Mouse (Mus musculus): ENCODE results near the gene Bag5. TPM values are rescaled to one million over a fixed set of nuclear protein-coding genes. Genes with fewer than 3 reads are reported as not detected.

The Bag5 gene
- polyA plus RNA-seq (2012; fragmentation: generic; extraction: Trizol), result 20.6 TPM
- long read RNA-seq, experiment 1, transcript Bag5-201 (2 exons, 2,139 nt), result major isoform, 51 of 64 reads
- long read RNA-seq, experiment 1, partial matches to known transcripts, result 9 of 64 reads
- long read RNA-seq, experiment 1, other reads (novel, unspliced or antisense), result 2 of 64 reads
- long read RNA-seq, experiment 2, transcript Bag5-201 (2 exons, 2,139 nt), result major isoform, 249 of 263 reads
- long read RNA-seq, experiment 2, partial matches to known transcripts, result 2 of 263 reads
- long read RNA-seq, experiment 2, other reads (novel, unspliced or antisense), result 12 of 263 reads

- TF ChIP-seq CTCF (IDR thresholded peaks at IDR 0.05; ENCODE audit: control insufficient read depth, insufficient read depth, insufficient read length) (peak; percentile 8), MYOG (IDR thresholded peaks at IDR 0.05; ENCODE audit: control insufficient read depth, extremely low read depth, insufficient read length) (no peak)
- Histone ChIP-seq H3K36me3 (ENCODE audit: control insufficient read depth, insufficient read depth) (peaks cover 22% of the 10 kb centered on the region), H3ac (ENCODE audit: control insufficient read depth, insufficient read length, low read depth) (peak within 1 kb of the TSS; percentile 87), H3K79me2 (ENCODE audit: control insufficient read depth, insufficient read depth) (peaks cover 66% of the 10 kb centered on the region), H3K79me3 (ENCODE audit: low read depth) (peaks cover 33% of the 10 kb centered on the region), H3K4me3 (ENCODE audit: insufficient read depth, poor library complexity, severe bottlenecking) (peak within 1 kb of the TSS; percentile 86), H3K27me3 (ENCODE audit: control insufficient read depth, insufficient read depth, insufficient read length) (no peaks in the 10 kb centered on the region)
Measured at GRCm38 (mm10) chr12:111713004-111713651, at the start of gene Bag5, which contains the start of gene Apopt1. Gene Bag5, minus strand, starts transcription at chr12:111713257. Gene Apopt1, plus strand, starts transcription at chr12:111713261.

GRCm38 (mm10) chr12:111760306-111760908, 47.4 kb upstream of the Bag5 start:
- Histone ChIP-seq H3K79me3 (ENCODE audit: low read depth) (peaks cover 63% of the 10 kb centered on the region), H3K79me2 (ENCODE audit: control insufficient read depth, insufficient read depth) (peaks cover 70% of the 10 kb centered on the region), H3K36me3 (ENCODE audit: control insufficient read depth, insufficient read depth) (peaks cover 4% of the 10 kb centered on the region), H3ac (ENCODE audit: control insufficient read depth, insufficient read length, low read depth) (peak overlapping the region; percentile 42), H3K27me3 (ENCODE audit: control insufficient read depth, insufficient read depth, insufficient read length) (no peaks in the 10 kb centered on the region), H3K4me3 (ENCODE audit: insufficient read depth, poor library complexity, severe bottlenecking) (peak overlapping the region; percentile 75)
- TF ChIP-seq CTCF (IDR thresholded peaks at IDR 0.05; ENCODE audit: control insufficient read depth, insufficient read depth, insufficient read length) (no peak), CEBPB (IDR thresholded peaks at IDR 0.05; ENCODE audit: low read depth) (peak; percentile 37), MAX (IDR thresholded peaks at IDR 0.05) (peak; percentile 14)

GRCm38 (mm10) chr12:111759176-111760061, 46.4 kb upstream of the Bag5 start:
- peaks cover 53% of the 10 kb centered on the region for H3K79me3 ChIP-seq (ENCODE audit: low read depth)
- H3K27me3 ChIP-seq (ENCODE audit: control insufficient read depth, insufficient read depth, insufficient read length), result no peaks in the 10 kb centered on the region
- H3K4me3 ChIP-seq (ENCODE audit: insufficient read depth, poor library complexity, severe bottlenecking), result peak overlapping the region; percentile 75
- peaks cover 4% of the 10 kb centered on the region for H3K36me3 ChIP-seq (ENCODE audit: control insufficient read depth, insufficient read depth)
- peaks cover 60% of the 10 kb centered on the region for H3K79me2 ChIP-seq (ENCODE audit: control insufficient read depth, insufficient read depth)
- TF ChIP-seq CTCF (IDR thresholded peaks at IDR 0.05; ENCODE audit: control insufficient read depth, insufficient read depth, insufficient read length) (no peak), MAX (IDR thresholded peaks at IDR 0.05) (peak; percentile 23)
- peak overlapping the region; percentile 93 for H3ac ChIP-seq (ENCODE audit: control insufficient read depth, insufficient read length, low read depth)

- Histone ChIP-seq H3K27me3 (ENCODE audit: control insufficient read depth, insufficient read depth, insufficient read length) (no peaks in the 10 kb centered on the region), H3K36me3 (ENCODE audit: control insufficient read depth, insufficient read depth) (peaks cover 4% of the 10 kb centered on the region), H3K79me2 (ENCODE audit: control insufficient read depth, insufficient read depth) (peaks cover 52% of the 10 kb centered on the region), H3ac (ENCODE audit: control insufficient read depth, insufficient read length, low read depth) (peak within 1 kb of the TSS; percentile 93), H3K79me3 (ENCODE audit: low read depth) (peaks cover 45% of the 10 kb centered on the region), H3K4me3 (ENCODE audit: insufficient read depth, poor library complexity, severe bottlenecking) (peak within 1 kb of the TSS; percentile 75)
- TF ChIP-seq CEBPB (IDR thresholded peaks at IDR 0.05; ENCODE audit: low read depth) (no peak), CTCF (IDR thresholded peaks at IDR 0.05; ENCODE audit: control insufficient read depth, insufficient read depth, insufficient read length) (no peak), MYOG (IDR thresholded peaks at IDR 0.05; ENCODE audit: control insufficient read depth, extremely low read depth, insufficient read length) (no peak), USF1 (IDR thresholded peaks at IDR 0.05; ENCODE audit: low read depth) (no peak), FOSL1 (IDR thresholded peaks at IDR 0.05; ENCODE audit: insufficient read depth, low read length, poor library complexity, severe bottlenecking) (no peak), MAX (IDR thresholded peaks at IDR 0.05) (no peak), MYOD1 (IDR thresholded peaks at IDR 0.05; ENCODE audit: control insufficient read depth, insufficient read length, low read depth) (no peak)
Measured at GRCm38 (mm10) chr12:111758381-111759175, 45.5 kb upstream of the Bag5 start, which contains the start of gene Klc1. Gene Klc1, plus strand, starts transcription at chr12:111758849.

- H3K27me3 ChIP-seq (ENCODE audit: control insufficient read depth, insufficient read depth, insufficient read length), result no peaks in the 10 kb centered on the region
- H3K79me3 ChIP-seq (ENCODE audit: low read depth), result peaks cover 36% of the 10 kb centered on the region
- TF ChIP-seq CTCF (IDR thresholded peaks at IDR 0.05; ENCODE audit: control insufficient read depth, insufficient read depth, insufficient read length) (no peak), MAX (IDR thresholded peaks at IDR 0.05) (no peak), USF1 (IDR thresholded peaks at IDR 0.05; ENCODE audit: low read depth) (no peak), CEBPB (IDR thresholded peaks at IDR 0.05; ENCODE audit: low read depth) (no peak), MYOD1 (IDR thresholded peaks at IDR 0.05; ENCODE audit: control insufficient read depth, insufficient read length, low read depth) (no peak), MYOG (IDR thresholded peaks at IDR 0.05; ENCODE audit: control insufficient read depth, extremely low read depth, insufficient read length) (no peak)
- H3K36me3 ChIP-seq (ENCODE audit: control insufficient read depth, insufficient read depth), result no peaks in the 10 kb centered on the region
- no peak overlapping the region for H3K4me3 ChIP-seq (ENCODE audit: insufficient read depth, poor library complexity, severe bottlenecking)
- peak overlapping the region; percentile 93 for H3ac ChIP-seq (ENCODE audit: control insufficient read depth, insufficient read length, low read depth)
- peaks cover 43% of the 10 kb centered on the region for H3K79me2 ChIP-seq (ENCODE audit: control insufficient read depth, insufficient read depth)
Measured at GRCm38 (mm10) chr12:111757561-111758325, 44.7 kb upstream of the Bag5 start.

Measured in C2C12 (cell line).